Mouse (Mus musculus): ENCODE results near the gene Txn1. TPM values are rescaled to one million over a fixed set of nuclear protein-coding genes. Genes with fewer than 3 reads are reported as not detected.

The Txn1 gene
- polyA plus RNA-seq, 1 experiment from 2014 or later = 478 TPM

DNA sequence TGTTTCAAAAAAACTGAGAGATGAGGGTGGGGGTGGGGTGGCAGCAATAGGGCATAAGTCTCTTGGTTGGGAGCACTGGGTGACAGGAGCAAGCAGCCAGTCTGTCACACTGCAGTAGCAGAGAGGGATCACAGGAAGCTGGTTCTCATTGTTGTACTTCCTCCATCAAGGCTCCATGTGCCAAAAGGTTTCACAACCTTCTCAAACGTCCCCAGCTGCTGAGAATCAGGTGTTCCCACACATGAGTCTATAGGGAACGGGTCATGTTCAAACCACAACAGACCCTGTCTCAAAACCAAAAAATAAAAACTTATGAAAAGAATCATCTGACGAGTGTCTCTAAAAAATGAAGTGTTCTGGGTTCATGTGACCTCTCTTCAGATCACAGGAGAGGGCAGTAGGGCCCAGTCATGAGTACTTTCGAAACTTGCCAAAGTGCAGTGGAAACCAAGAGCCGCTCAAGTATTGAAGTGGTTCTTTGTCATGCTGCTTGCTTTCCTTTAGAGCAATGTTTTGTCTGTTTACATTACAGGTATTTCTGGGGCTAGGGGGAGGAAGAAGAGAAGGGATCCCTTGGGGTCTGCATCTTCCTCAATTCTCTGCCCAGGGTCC lies 25.5 kb downstream of the Txn1 start:
- WGBS = 74% methylated on average over 5 of the region's 5 CpGs
- H3K4me1 ChIP-seq (ENCODE audit: control insufficient read depth, insufficient read depth, low read length) = no peaks in the 10 kb centered on the region

DNA sequence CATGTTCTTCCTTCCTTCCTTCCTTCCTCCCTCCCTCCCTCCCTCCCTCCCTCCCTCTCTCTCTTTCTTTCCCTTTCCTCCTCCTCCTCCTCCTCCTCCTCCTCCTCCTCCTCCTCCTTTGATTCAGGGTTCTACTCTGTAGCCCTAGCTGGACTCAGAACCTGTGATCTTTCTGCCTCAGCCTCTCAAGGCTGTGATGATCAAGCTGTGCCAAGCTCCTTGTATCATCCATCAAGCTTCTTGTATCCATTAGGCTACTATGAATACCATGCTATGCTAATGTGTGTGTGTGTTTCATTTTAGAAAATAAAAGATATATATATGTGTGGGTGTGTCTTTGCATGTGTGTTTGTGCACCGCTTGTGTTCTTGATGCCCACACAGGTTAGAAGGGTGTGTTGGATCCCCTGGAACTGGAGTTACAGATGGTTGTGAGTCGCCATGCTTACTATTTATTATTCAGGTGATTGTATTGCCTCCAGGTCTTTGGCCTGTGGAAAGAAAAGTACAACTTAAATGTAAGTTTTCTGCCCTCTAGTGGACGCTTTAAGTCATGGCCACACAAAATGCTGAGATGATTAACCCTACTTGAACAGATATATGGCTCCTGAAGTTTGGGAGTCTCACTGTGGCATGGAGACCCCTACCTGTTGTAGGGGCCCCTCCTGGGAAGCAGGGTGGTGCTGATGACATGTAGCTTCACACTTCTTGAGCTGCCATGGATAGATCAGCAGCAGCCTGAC lies 28.6 kb downstream of the Txn1 start:
- no peaks in the 10 kb centered on the region for H3K9me3 ChIP-seq (ENCODE audit: control insufficient read depth, low read depth, low read length)
- no peak overlapping the region for H3K9ac ChIP-seq (replicated peaks; ENCODE audit: low read depth, low read length)
- no peaks in the 10 kb centered on the region for H3K36me3 ChIP-seq (ENCODE audit: control insufficient read depth, insufficient read depth, low read length)
- H3K4me2 ChIP-seq (replicated peaks; ENCODE audit: low read depth, low read length) = no peak overlapping the region
- WGBS = 23% methylated on average over 3 of the region's 3 CpGs
- no peaks in the 10 kb centered on the region for H3K27me3 ChIP-seq (ENCODE audit: control insufficient read depth, insufficient read depth, low read length)
- H3K4me3 ChIP-seq (ENCODE audit: low read depth, low read length) = no peak overlapping the region
- ATAC-seq (ENCODE audit: insufficient number of reproducible peaks, insufficient read depth, low FRiP score, low read depth) = no peak
- no peaks in the 10 kb centered on the region for H3K4me1 ChIP-seq (ENCODE audit: control insufficient read depth, insufficient read depth, low read length)
- H3K27ac ChIP-seq (ENCODE audit: low read length) = no peak overlapping the region

More for the DNA sequence above, 25.5 kb downstream of the Txn1 start:
- Histone ChIP-seq H3K4me2 (replicated peaks; ENCODE audit: low read depth, low read length) (no peak overlapping the region), H3K27ac (ENCODE audit: low read length) (no peak overlapping the region), H3K9ac (replicated peaks; ENCODE audit: low read depth, low read length) (no peak overlapping the region), H3K4me3 (ENCODE audit: low read depth, low read length) (no peak overlapping the region), H3K9me3 (ENCODE audit: control insufficient read depth, low read depth, low read length) (no peaks in the 10 kb centered on the region), H3K36me3 (ENCODE audit: control insufficient read depth, insufficient read depth, low read length) (no peaks in the 10 kb centered on the region), H3K27me3 (ENCODE audit: control insufficient read depth, insufficient read depth, low read length) (no peaks in the 10 kb centered on the region)
- no peak for ATAC-seq (ENCODE audit: insufficient number of reproducible peaks, insufficient read depth, low FRiP score, low read depth)

DNA sequence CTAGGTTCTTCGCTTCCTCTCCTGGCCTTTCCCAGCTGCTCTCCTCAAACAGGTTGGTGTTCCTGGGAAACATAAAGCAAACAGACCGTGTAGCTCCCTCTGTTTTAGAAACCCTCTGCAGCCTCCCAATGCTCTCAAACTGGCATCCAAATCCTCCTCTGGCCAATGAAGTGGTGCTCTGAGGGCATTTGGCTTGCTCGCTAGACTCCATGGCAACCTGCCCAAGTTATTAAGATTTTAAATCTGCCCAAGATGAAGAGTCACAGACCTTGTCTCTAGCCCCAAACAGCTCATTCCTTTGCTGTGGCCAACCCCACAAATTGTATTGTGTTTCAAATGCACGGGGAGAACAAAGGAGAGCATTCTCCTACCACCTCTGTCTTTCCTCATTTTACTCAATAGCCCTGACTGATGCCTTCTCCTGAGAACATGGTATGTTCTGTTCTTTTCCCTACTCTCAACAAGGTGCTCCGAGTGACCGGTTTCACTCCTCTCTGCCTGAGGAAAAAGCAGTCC lies 31.6 kb downstream of the Txn1 start:
- Histone ChIP-seq H3K9me3 (ENCODE audit: control insufficient read depth, low read depth, low read length) (no peaks in the 10 kb centered on the region), H3K4me2 (replicated peaks; ENCODE audit: low read depth, low read length) (no peak overlapping the region), H3K27ac (ENCODE audit: low read length) (no peak overlapping the region), H3K4me1 (ENCODE audit: control insufficient read depth, insufficient read depth, low read length) (peaks cover 7% of the 10 kb centered on the region; the same call in 1 of the 2 replicates), H3K9ac (replicated peaks; ENCODE audit: low read depth, low read length) (no peak overlapping the region), H3K4me3 (ENCODE audit: low read depth, low read length) (no peak overlapping the region), H3K27me3 (ENCODE audit: control insufficient read depth, insufficient read depth, low read length) (no peaks in the 10 kb centered on the region), H3K36me3 (ENCODE audit: control insufficient read depth, insufficient read depth, low read length) (no peaks in the 10 kb centered on the region)
- WGBS = 74% methylated on average over 6 of the region's 6 CpGs
- ATAC-seq (ENCODE audit: insufficient number of reproducible peaks, insufficient read depth, low FRiP score, low read depth) = no peak

DNA sequence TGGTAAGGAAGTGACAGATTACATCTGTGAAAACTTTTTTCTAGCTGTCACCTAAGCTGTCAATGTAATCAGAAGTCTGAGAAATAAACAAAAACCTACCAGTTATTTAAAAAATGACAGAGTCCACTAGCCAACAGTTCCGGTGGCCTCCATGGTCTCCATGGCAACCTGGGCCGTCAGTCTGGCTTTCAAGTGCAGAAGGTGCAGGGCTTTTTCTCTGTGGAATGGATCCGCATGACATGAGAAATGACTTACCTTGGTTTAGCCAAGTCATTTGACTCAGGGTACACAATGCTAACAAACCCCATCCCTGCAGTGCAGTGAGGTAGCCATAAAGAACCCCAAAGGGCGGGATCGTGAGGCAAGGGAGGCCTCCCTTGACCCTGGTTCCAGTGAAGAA lies 34.0 kb downstream of the Txn1 start:
- Histone ChIP-seq H3K9me3 (ENCODE audit: control insufficient read depth, low read depth, low read length) (no peaks in the 10 kb centered on the region), H3K9ac (replicated peaks; ENCODE audit: low read depth, low read length) (no peak overlapping the region), H3K27ac (ENCODE audit: low read length) (no peak overlapping the region), H3K4me3 (ENCODE audit: low read depth, low read length) (no peak overlapping the region), H3K36me3 (ENCODE audit: control insufficient read depth, insufficient read depth, low read length) (no peaks in the 10 kb centered on the region), H3K27me3 (ENCODE audit: control insufficient read depth, insufficient read depth, low read length) (no peaks in the 10 kb centered on the region), H3K4me1 (ENCODE audit: control insufficient read depth, insufficient read depth, low read length) (peaks cover 10% of the 10 kb centered on the region; the same call in 1 of the 2 replicates), H3K4me2 (replicated peaks; ENCODE audit: low read depth, low read length) (no peak overlapping the region)
- WGBS = 25% methylated on average over 5 of the region's 5 CpGs
- no peak for ATAC-seq (ENCODE audit: insufficient number of reproducible peaks, insufficient read depth, low FRiP score, low read depth)

DNA sequence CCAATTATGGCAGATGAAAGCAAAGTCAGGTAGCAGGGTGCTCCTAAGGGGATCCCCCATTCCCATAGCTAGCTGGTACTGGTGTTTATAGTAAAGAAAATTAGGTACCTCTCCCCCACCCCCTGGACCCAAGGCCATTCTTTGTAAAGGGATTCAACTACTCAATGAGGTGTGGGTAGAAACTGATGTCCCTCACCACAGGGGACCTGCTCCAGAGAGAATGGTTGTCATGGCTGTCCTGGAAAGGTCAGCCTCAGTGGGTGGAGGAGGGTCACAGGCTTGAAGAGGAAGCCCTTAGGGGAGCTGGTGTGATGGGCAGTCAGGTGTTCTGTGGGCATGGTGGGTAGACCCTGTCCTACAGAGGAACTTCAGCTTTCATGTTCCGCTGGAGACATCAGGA lies 35.7 kb downstream of the Txn1 start:
- no peak for ATAC-seq (ENCODE audit: insufficient number of reproducible peaks, insufficient read depth, low FRiP score, low read depth)
- no peaks in the 10 kb centered on the region for H3K27me3 ChIP-seq (ENCODE audit: control insufficient read depth, insufficient read depth, low read length)
- H3K4me2 ChIP-seq (replicated peaks; ENCODE audit: low read depth, low read length) = no peak overlapping the region
- H3K4me3 ChIP-seq (ENCODE audit: low read depth, low read length) = no peak overlapping the region
- peaks cover 10% of the 10 kb centered on the region; the same call in 1 of the 2 replicates for H3K4me1 ChIP-seq (ENCODE audit: control insufficient read depth, insufficient read depth, low read length)
- no peaks in the 10 kb centered on the region for H3K36me3 ChIP-seq (ENCODE audit: control insufficient read depth, insufficient read depth, low read length)
- H3K9me3 ChIP-seq (ENCODE audit: control insufficient read depth, low read depth, low read length) = no peaks in the 10 kb centered on the region
- WGBS = 88% methylated on average over 1 of the region's 1 CpGs
- H3K9ac ChIP-seq (replicated peaks; ENCODE audit: low read depth, low read length) = no peak overlapping the region
- no peak overlapping the region for H3K27ac ChIP-seq (ENCODE audit: low read length)

DNA sequence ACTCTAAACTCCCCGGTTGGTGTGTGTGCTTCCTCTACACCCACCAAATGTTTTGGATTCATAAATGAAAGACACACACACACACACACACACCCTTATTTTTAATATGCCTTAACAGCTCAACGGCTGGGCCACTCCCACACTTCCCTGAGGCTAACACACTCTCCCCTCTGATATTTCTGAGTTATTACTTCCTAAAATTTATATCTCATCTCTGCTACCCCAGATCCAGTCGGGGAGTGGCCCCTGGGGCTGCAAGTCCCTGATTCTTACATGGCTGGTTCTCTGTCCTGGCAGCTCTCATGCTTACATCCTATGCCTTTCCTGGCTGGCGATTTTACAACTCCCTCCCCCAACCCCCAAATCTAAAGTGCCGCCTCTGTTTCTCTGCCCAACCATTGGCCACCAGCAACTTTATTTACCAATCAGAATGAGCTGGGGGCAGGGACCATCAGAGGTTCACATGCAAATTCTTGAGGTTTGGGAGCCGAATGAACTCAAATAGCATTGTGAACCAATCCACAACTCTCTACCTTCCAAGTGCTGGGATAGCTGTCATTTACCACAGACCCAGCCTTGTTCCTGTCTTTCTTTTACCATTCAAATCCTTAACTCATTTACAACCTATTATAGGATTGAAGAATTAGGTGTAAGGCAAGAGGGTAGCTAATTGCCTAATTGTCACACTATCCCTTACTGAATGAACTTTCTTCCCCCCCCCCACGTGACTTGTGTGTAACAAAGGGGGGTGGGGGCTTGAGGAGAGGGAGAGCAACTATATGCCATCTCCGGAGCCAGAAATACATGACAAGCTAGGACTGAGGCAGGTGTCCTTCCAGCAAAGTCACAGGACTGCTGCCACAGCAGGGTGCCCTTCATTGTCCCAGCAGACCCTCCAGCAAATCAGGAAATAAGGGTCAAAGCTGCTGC lies 36.5 kb downstream of the Txn1 start:
- Histone ChIP-seq H3K27me3 (ENCODE audit: control insufficient read depth, insufficient read depth, low read length) (no peaks in the 10 kb centered on the region), H3K4me3 (ENCODE audit: low read depth, low read length) (no peak overlapping the region), H3K4me2 (replicated peaks; ENCODE audit: low read depth, low read length) (no peak overlapping the region), H3K9ac (replicated peaks; ENCODE audit: low read depth, low read length) (no peak overlapping the region), H3K36me3 (ENCODE audit: control insufficient read depth, insufficient read depth, low read length) (no peaks in the 10 kb centered on the region), H3K27ac (ENCODE audit: low read length) (no peak overlapping the region), H3K9me3 (ENCODE audit: control insufficient read depth, low read depth, low read length) (no peaks in the 10 kb centered on the region), H3K4me1 (ENCODE audit: control insufficient read depth, insufficient read depth, low read length) (peaks cover 10% of the 10 kb centered on the region; the same call in 1 of the 2 replicates)
- no peak for ATAC-seq (ENCODE audit: insufficient number of reproducible peaks, insufficient read depth, low FRiP score, low read depth)
- WGBS = 28% methylated on average over 8 of the region's 8 CpGs

DNA sequence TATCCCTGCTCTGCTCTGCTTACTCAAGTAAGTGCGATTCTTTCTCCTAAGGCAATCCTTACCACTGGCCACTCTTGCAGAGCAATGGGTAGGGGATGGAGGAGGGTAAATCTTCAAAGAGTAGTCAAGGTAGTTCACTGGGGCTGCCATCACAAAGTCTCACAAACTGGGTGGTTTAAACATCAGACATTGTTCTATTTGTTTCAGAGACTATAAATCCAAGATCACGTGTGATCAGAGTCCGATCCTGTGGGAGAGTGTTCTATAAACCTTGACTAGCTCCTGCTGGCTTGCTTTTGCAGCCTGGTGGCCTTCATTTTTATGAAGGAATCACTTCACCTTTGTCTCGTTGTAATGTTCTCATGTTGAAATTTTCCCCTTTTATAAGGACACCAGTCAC lies 39.5 kb downstream of the Txn1 start:
- peaks cover 8% of the 10 kb centered on the region for H3K4me1 ChIP-seq (ENCODE audit: control insufficient read depth, insufficient read depth, low read length)
- no peaks in the 10 kb centered on the region for H3K27me3 ChIP-seq (ENCODE audit: control insufficient read depth, insufficient read depth, low read length)
- no peaks in the 10 kb centered on the region for H3K9me3 ChIP-seq (ENCODE audit: control insufficient read depth, low read depth, low read length)
- peak overlapping the region; percentile 41; the same call in 1 of the 2 replicates for H3K27ac ChIP-seq (ENCODE audit: low read length)
- no peak; the same call in 1 of the 2 replicates for ATAC-seq (ENCODE audit: insufficient number of reproducible peaks, insufficient read depth, low FRiP score, low read depth)
- WGBS = 60% methylated on average over 4 of the region's 4 CpGs
- H3K36me3 ChIP-seq (ENCODE audit: control insufficient read depth, insufficient read depth, low read length) = no peaks in the 10 kb centered on the region
- H3K4me2 ChIP-seq (replicated peaks; ENCODE audit: low read depth, low read length) = 0 out of 2 replicates have a peak overlapping the region, but pooled peaks have one; percentile 38
- no peak overlapping the region for H3K4me3 ChIP-seq (ENCODE audit: low read depth, low read length)
- H3K9ac ChIP-seq (replicated peaks; ENCODE audit: low read depth, low read length) = no peak overlapping the region

DNA sequence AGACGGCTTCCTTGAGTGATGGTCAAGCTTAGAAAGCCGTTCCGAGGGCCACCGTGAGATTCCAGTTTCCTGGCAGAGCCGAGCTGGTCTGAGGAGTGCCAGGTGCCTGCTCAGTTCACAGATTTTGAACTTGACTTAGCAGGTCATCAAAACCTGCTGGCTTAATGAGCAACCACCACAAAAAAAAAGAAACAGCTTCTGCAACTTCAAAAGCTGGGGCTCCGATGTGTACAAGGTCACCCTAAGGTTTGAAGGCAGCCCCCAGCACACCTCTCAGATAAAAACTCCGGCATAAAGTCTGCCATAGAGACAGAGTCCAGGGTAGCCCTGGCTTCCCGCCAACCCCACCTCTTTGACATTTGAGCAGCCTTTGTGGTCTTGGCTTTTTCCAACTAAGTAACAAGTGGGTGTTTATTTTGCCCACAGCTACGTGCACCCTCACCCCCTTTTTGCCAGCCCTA lies 40.0 kb downstream of the Txn1 start, which contains the start of gene D630039A03Rik:
TSS of gene D630039A03Rik (minus strand) at position 97 of the 461 bp plus-strand sequence.
- 11% methylated on average over 9 of the region's 9 CpGs for WGBS
- H3K4me2 ChIP-seq (replicated peaks; ENCODE audit: low read depth, low read length) = peak within 1 kb of the TSS; percentile 38
- H3K4me3 ChIP-seq (ENCODE audit: low read depth, low read length) = peak within 1 kb of the TSS; percentile 29
- peak; percentile 78 for ATAC-seq (ENCODE audit: insufficient number of reproducible peaks, insufficient read depth, low FRiP score, low read depth)
- peaks cover 8% of the 10 kb centered on the region for H3K4me1 ChIP-seq (ENCODE audit: control insufficient read depth, insufficient read depth, low read length)
- no peaks in the 10 kb centered on the region for H3K27me3 ChIP-seq (ENCODE audit: control insufficient read depth, insufficient read depth, low read length)
- no peaks in the 10 kb centered on the region for H3K36me3 ChIP-seq (ENCODE audit: control insufficient read depth, insufficient read depth, low read length)
- H3K27ac ChIP-seq (ENCODE audit: low read length) = peak within 1 kb of the TSS; percentile 86
- H3K9ac ChIP-seq (replicated peaks; ENCODE audit: low read depth, low read length) = peak within 1 kb of the TSS; percentile 18; the same call in 1 of the 2 replicates
- H3K9me3 ChIP-seq (ENCODE audit: control insufficient read depth, low read depth, low read length) = no peaks in the 10 kb centered on the region
